Mouse (Mus musculus) embryonic facial prominence, embryonic 11.5 days (tissue): ENCODE measurements around the gene Pde1b. TPM values are rescaled to one million over a fixed set of nuclear protein-coding genes. Genes with fewer than 3 reads are reported as not detected.

Experiments used
- ATAC-seq: fragments of 200-750 bp; cut with Nextera tagmentation; replicated peaks from 2 replicates; pipeline ENCODE4 v1.8.0; 2017; ENCODE audit warnings: low read depth; ENCODE audit not compliant: insufficient number of reproducible peaks, low FRiP score, low TSS enrichment
- DNase-seq: peaks from one replicate; pipeline ENCODE4 v3.0.0-alpha.2; 2015; ENCODE audit warnings: low spot score
- H3K27ac ChIP-seq: fragments of 300-500 bp; sonication (generic); replicated peaks from 2 replicates; pipeline ENCODE4 v1.5.1; 2014; ENCODE audit warnings: mild to moderate bottlenecking, low read depth, low read length, control low read depth
- H3K27me3 ChIP-seq: fragments of 300-500 bp; sonication (generic); 2 replicates; pipeline ENCODE4 v1.6.1; 2014; ENCODE audit warnings: mild to moderate bottlenecking, low read length, moderate library complexity, mixed read lengths; ENCODE audit not compliant: control insufficient read depth, insufficient read depth
- H3K36me3 ChIP-seq: fragments of 300-500 bp; sonication (generic); replicated peaks from 2 replicates; pipeline ENCODE4 v1.6.1; 2014; ENCODE audit warnings: low read depth, mild to moderate bottlenecking, low read length, moderate library complexity, mixed read lengths; ENCODE audit not compliant: control insufficient read depth, insufficient read depth
- H3K4me1 ChIP-seq: fragments of 300-500 bp; sonication (generic); 2 replicates; pipeline ENCODE4 v1.6.1; 2014; ENCODE audit warnings: low read length, mixed read lengths; ENCODE audit not compliant: control insufficient read depth, insufficient read depth
- H3K4me2 ChIP-seq: fragments of 300-500 bp; sonication (generic); 2 replicates; pipeline ENCODE4 v1.6.1; 2014; ENCODE audit warnings: low read depth, mild to moderate bottlenecking, control low read depth, low read length, moderate library complexity
- H3K4me3 ChIP-seq: fragments of 300-500 bp; sonication (generic); 2 replicates; pipeline ENCODE4 v1.5.1; 2014; ENCODE audit warnings: low read depth, low read length, control low read depth
- H3K9ac ChIP-seq: fragments of 300-500 bp; sonication (generic); replicated peaks from 2 replicates; pipeline ENCODE4 v1.6.1; 2014; ENCODE audit warnings: mild to moderate bottlenecking, control low read depth, low read length
- H3K9me3 ChIP-seq: fragments of 300-500 bp; sonication (generic); replicated peaks from 2 replicates; pipeline ENCODE4 v1.6.1; 2016; ENCODE audit warnings: mild to moderate bottlenecking, low read length, inconsistent platforms, mixed read lengths; ENCODE audit not compliant: control insufficient read depth
- WGBS: fragments of 180-500 bp; shearing (Covaris S2); extraction: QIAGEN DNeasy Blood & Tissue Kit; methylation state at CpG from one replicate; pipeline ENCODE4 v1.1.7; 2014; 5-methylcytosine and 5-hydroxymethylcytosine counted together
- polyA plus RNA-seq: library from polyadenylated mRNA; unstranded; fragments of >200 nt; fragmentation: Nextera tagmentation; extraction: Ambion mirVana; gene quantifications from 2 replicates; pipeline ENCODE4 v1.2.1, GENCODE M21; 2014

Gene Pde1b
- polyA plus RNA-seq, 1 experiment from 2014 or later = 8.4 TPM

DNA sequence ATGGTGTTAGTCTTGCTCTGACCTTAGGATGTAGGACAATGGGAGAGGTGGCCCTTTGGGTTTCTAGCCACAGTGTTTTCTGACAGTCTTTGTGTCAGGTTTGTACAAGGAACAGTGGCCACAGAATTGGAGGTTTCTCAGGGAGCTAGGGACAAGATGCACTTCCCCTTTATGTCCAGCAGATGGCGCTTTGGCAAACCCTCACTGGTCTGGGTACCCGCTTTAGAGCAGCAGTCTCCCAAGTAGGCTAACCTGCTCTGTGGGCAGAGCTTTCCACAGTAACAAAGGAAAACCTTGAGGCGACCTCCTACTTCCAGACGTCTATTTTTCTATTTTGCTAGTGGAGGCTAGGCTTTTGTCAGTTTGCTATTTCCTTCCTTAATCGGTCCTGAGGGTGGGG is 27.5 kb downstream of the Pde1b start:
- peak; percentile 84 for DNase-seq
- ATAC-seq = peak; percentile 60
- H3K36me3 ChIP-seq = no peaks in the 10 kb centered on the region
- no peaks in the 10 kb centered on the region for H3K27me3 ChIP-seq
- no peak overlapping the region for H3K27ac ChIP-seq
- 6% methylated on average over 5 of the region's 5 CpGs for WGBS
- no peak overlapping the region for H3K4me2 ChIP-seq
- H3K4me1 ChIP-seq = no peaks in the 10 kb centered on the region
- no peaks in the 10 kb centered on the region for H3K9me3 ChIP-seq
- no peak overlapping the region for H3K9ac ChIP-seq
- H3K4me3 ChIP-seq = no peak overlapping the region

DNA sequence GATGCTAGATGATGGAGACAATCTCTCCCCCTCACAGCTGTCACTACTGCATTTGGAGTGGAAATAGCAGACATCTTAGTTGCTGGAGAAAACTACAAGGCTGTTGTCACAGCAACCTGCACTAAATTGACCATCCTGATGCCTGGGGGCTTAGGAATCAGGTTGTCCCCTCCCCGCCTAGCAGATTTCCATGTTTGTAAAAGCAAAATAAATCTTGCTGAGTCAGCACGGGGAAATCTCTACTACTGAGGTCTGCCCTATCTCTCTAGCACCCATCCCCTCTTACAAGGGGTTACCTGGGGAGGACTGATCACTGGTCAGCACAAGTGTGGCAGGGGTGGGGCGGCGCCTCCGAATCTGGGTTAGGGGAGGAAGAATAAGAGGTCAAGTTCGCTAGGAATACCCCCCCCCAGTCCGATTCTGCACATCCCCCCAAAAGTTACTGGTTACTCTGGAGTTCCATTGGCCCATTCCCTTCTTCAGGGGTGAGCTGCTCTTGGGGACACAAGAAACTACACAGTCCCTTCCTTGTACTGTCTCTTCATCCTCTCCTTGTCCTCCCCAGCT is 31.3 kb downstream of the Pde1b start:
- Histone ChIP-seq H3K4me3 (no peak overlapping the region), H3K9me3 (no peaks in the 10 kb centered on the region), H3K4me1 (no peaks in the 10 kb centered on the region), H3K9ac (no peak overlapping the region), H3K36me3 (no peaks in the 10 kb centered on the region), H3K27ac (no peak overlapping the region), H3K4me2 (no peak overlapping the region), H3K27me3 (peaks cover 9% of the 10 kb centered on the region; the same call in 1 of the 2 replicates)
- no peak for ATAC-seq
- 80% methylated on average over 7 of the region's 7 CpGs for WGBS
- no peak for DNase-seq

- Histone ChIP-seq H3K27ac (no peak overlapping the region), H3K4me3 (no peak overlapping the region), H3K36me3 (no peaks in the 10 kb centered on the region), H3K9ac (no peak overlapping the region), H3K4me2 (no peak overlapping the region), H3K9me3 (no peaks in the 10 kb centered on the region), H3K4me1 (no peaks in the 10 kb centered on the region), H3K27me3 (peaks cover 9% of the 10 kb centered on the region; the same call in 1 of the 2 replicates)
- WGBS = 71% methylated on average over 2 of the region's 2 CpGs
- ATAC-seq (no peak), DNase-seq (no peak)
Observed at GRCm38 (mm10) chr15:103535030-103535429, 32.2 kb downstream of the Pde1b start.

DNA sequence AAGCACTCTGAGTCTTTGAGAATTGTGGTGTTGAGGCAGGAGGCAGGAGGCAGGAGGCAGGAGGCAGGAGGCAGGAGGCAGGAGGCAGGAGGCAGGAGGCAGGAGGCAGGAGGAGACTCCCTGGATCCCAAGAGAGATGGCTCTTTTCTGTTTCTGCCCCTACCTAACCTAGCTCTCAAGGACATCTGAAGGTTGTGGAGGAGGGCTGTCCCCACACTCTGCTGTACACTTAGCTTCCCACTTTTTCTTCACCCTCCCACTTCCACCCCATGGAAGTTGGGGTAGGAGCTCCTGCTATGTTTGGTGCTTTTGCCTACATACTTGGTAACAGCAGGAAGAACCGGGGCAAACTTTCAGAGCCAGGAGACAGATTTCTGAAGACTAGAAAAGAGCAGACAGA is 33.0 kb downstream of the Pde1b start:
- 56% methylated on average over 1 of the region's 1 CpGs for WGBS
- no peak for DNase-seq
- Histone ChIP-seq H3K27ac (no peak overlapping the region), H3K9ac (no peak overlapping the region), H3K4me1 (no peaks in the 10 kb centered on the region), H3K9me3 (no peaks in the 10 kb centered on the region), H3K4me2 (no peak overlapping the region), H3K27me3 (peaks cover 9% of the 10 kb centered on the region; the same call in 1 of the 2 replicates), H3K36me3 (no peaks in the 10 kb centered on the region), H3K4me3 (no peak overlapping the region)
- ATAC-seq = no peak

- no peak for ATAC-seq
- H3K4me1 ChIP-seq = no peaks in the 10 kb centered on the region
- no peaks in the 10 kb centered on the region for H3K36me3 ChIP-seq
- peak overlapping the region; percentile 66 for H3K9ac ChIP-seq
- H3K27ac ChIP-seq = no peak overlapping the region
- peaks cover 9% of the 10 kb centered on the region; the same call in 1 of the 2 replicates for H3K27me3 ChIP-seq
- H3K4me2 ChIP-seq = peak overlapping the region; percentile 95
- H3K9me3 ChIP-seq = no peaks in the 10 kb centered on the region
- H3K4me3 ChIP-seq = no peak overlapping the region
- DNase-seq = no peak
- 28% methylated on average over 2 of the region's 2 CpGs for whole genome bisulfite sequencing
Observed at GRCm38 (mm10) chr15:103536456-103536855, 33.6 kb downstream of the Pde1b start.

DNA sequence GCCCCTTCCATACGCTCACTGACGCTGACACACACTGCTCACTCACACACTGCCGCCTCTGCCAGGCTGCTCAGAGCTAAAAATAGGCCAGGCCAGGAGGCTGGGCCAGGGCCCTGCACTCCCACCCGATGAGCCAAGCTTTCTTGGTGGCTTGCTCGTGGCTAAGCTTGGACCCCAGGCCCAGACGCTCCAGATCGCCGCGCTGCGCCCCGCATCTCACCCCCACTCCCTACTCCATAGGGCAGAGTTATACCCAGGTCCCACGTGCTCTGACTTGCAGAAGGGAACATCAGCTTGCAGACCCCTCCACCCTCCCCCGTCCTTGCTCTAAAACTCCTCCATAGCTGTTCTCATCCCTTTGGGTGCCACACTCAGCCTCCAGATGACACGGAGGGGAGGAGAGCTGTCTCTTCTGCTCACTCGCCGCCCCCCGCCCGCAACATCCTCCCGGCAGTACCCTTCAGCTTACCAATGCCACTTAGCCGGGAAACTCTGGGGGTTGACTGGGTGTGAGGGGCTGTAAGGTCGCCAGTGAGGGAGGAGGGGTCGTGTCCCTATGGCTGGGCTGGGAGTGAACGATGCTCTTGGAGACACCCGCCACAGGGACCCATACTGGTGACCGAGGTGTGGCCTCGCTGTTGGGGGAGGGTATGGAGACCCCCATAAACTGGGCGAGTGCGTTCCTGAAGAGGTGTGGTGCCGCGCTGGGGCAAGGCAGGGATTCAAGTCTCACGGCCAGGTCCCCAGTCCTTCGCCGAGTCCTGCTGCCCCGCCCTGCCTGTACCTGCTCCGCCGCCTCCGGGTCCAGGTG is 34.4 kb downstream of the Pde1b start:
- Histone ChIP-seq H3K4me3 (peak overlapping the region; percentile 64), H3K36me3 (no peaks in the 10 kb centered on the region), H3K9ac (peak overlapping the region; percentile 66), H3K9me3 (no peaks in the 10 kb centered on the region), H3K4me1 (no peaks in the 10 kb centered on the region), H3K27me3 (peaks cover 9% of the 10 kb centered on the region; the same call in 1 of the 2 replicates), H3K27ac (no peak overlapping the region), H3K4me2 (peak overlapping the region; percentile 95)
- peak; percentile 55 for ATAC-seq
- WGBS = 1% methylated on average over 37 of the region's 37 CpGs
- peak; percentile 15 for DNase-seq

GRCm38 (mm10) chr15:103537822-103538213 is 35.0 kb downstream of the Pde1b start, which contains the start of gene Ppp1r1a:
Gene Ppp1r1a (minus strand): TSS chr15:103538003.
- WGBS = under 1% methylated on average over 29 of the region's 36 CpGs
- H3K36me3 ChIP-seq = no peaks in the 10 kb centered on the region

DNA sequence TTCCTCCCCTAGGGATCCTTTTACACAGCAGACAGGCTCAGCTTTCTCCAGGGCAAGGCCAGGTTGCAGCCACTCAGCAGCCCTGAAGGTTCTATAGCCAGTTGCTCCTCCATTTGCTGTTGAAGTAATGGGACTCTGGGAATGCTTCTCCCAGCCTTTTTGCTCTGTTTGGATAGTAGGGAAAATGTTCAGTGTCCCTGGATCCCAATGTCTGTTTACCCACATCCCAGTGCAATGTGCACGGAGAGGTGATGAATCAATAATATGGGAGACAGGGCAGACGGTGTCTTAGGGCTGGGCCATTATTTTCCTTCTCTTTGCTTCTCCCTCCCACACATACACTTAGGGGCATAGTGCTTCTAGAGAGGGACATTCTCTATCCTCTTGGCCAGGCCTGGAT is 36.4 kb downstream of the Pde1b start:
- H3K36me3 ChIP-seq = no peaks in the 10 kb centered on the region
- no peak overlapping the region for H3K27ac ChIP-seq
- H3K27me3 ChIP-seq = peaks cover 9% of the 10 kb centered on the region; the same call in 1 of the 2 replicates
- DNase-seq (no peak), ATAC-seq (no peak)
- no peak overlapping the region for H3K4me2 ChIP-seq
- H3K9ac ChIP-seq = no peak overlapping the region
- no peak overlapping the region for H3K4me3 ChIP-seq
- 62% methylated on average over 2 of the region's 2 CpGs for WGBS
- H3K4me1 ChIP-seq = no peaks in the 10 kb centered on the region
- H3K9me3 ChIP-seq = no peaks in the 10 kb centered on the region

More at GRCm38 (mm10) chr15:103537822-103538213, 35.0 kb downstream of the Pde1b start, which contains the start of gene Ppp1r1a:
- no peaks in the 10 kb centered on the region for H3K9me3 ChIP-seq
- H3K9ac ChIP-seq = peak within 1 kb of the TSS; percentile 66
- no peaks in the 10 kb centered on the region for H3K4me1 ChIP-seq
- ATAC-seq = peak; percentile 82
- peak within 1 kb of the TSS; percentile 64 for H3K4me3 ChIP-seq
- H3K27me3 ChIP-seq = peaks cover 9% of the 10 kb centered on the region; the same call in 1 of the 2 replicates
- H3K4me2 ChIP-seq = peak within 1 kb of the TSS; percentile 95
- no peak within 1 kb of the TSS for H3K27ac ChIP-seq
- DNase-seq = peak; percentile 79
